Mouse (Mus musculus) lung, embryonic 14.5 days (tissue): Measurements from ENCODE around the gene Alcam. TPM values are rescaled to one million over a fixed set of nuclear protein-coding genes. Genes with fewer than 3 reads are reported as not detected.

Source experiments
- ATAC-seq: fragments of 200-750 bp; cut with Nextera tagmentation; 2 replicates; pipeline ENCODE4 v1.8.0; 2017; ENCODE audit warnings: mild to moderate bottlenecking, moderate TSS enrichment, moderate library complexity; ENCODE audit not compliant: insufficient read depth
- DNase-seq: peaks from one replicate; pipeline ENCODE4 v3.0.0-alpha.2; 2015
- H3K27ac ChIP-seq: fragments of 300-500 bp; sonication (generic); 2 replicates; pipeline ENCODE4 v1.5.1; 2014; ENCODE audit warnings: low read depth, mild to moderate bottlenecking, moderate library complexity
- H3K27me3 ChIP-seq: fragments of 300-500 bp; sonication (generic); 2 replicates; pipeline ENCODE4 v1.6.1; 2014; ENCODE audit warnings: low read length, control low read depth; ENCODE audit not compliant: insufficient read depth
- H3K36me3 ChIP-seq: fragments of 300-500 bp; sonication (generic); 2 replicates; pipeline ENCODE4 v1.6.1; 2014; ENCODE audit warnings: control low read depth; ENCODE audit not compliant: insufficient read depth
- H3K4me1 ChIP-seq: fragments of 300-500 bp; sonication (generic); 2 replicates; pipeline ENCODE4 v1.6.1; 2014; ENCODE audit warnings: antibody characterized with exemption, control low read depth; ENCODE audit not compliant: insufficient read depth
- H3K4me2 ChIP-seq: fragments of 300-500 bp; sonication (generic); 2 replicates; pipeline ENCODE4 v1.6.1; 2014; ENCODE audit warnings: mild to moderate bottlenecking
- H3K4me3 ChIP-seq: fragments of 300-500 bp; sonication (generic); 2 replicates; pipeline ENCODE4 v1.5.1; 2014; ENCODE audit warnings: low read depth, low read length
- H3K9ac ChIP-seq: fragments of 300-500 bp; sonication (generic); 2 replicates; pipeline ENCODE4 v1.6.1; 2014
- H3K9me3 ChIP-seq: fragments of 300-500 bp; sonication (generic); 2 replicates; pipeline ENCODE4 v1.6.1; 2016; ENCODE audit warnings: low read depth, low read length, control low read depth
- CTCF ChIP-seq: IDR thresholded peaks from 2 replicates; pipeline ENCODE4 v1.5.1; 2016; ENCODE audit warnings: antibody characterized with exemption, low read depth
- WGBS: fragments of 180-500 bp; shearing (Covaris S2); extraction: QIAGEN DNeasy Blood & Tissue Kit; methylation state at CpG from one replicate; pipeline ENCODE4 v1.1.7; 2014; 5-methylcytosine and 5-hydroxymethylcytosine counted together
- polyA plus RNA-seq: library from polyadenylated mRNA; unstranded; fragments of >200 nt; fragmentation: Nextera tagmentation; extraction: Ambion mirVana; gene quantifications from 2 replicates; pipeline ENCODE4 v1.2.1, GENCODE M21; 2014

The Alcam gene
- polyA plus RNA-seq, 1 experiment from 2014 or later, result 52.0 TPM

DNA sequence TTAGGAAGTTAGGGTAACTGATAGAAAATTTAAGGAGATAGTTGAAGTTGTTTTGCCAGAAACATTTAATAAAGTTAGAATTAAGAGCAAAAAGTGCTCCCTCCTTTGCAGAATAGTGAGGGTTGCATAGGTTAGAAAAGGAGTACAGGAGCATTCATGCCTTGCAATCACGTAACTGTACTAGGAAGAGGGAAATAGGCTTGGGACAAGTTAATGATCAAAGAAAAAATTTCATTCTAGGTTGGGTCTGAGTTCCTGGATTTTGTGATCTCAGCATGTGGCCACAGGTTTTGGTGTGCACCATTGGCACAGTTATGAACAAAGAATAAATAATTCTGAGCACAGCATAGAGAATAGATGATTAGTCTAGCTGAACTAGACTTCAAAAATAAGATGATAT is 192.1 kb downstream of the Alcam start:
- ATAC-seq (no peak), DNase-seq (no peak)
- Histone ChIP-seq H3K4me2 (no peak overlapping the region), H3K27ac (no peak overlapping the region), H3K4me3 (no peak overlapping the region), H3K4me1 (no peaks in the 10 kb centered on the region), H3K9me3 (no peaks in the 10 kb centered on the region), H3K36me3 (no peaks in the 10 kb centered on the region), H3K27me3 (no peaks in the 10 kb centered on the region), H3K9ac (no peak overlapping the region)
- TF ChIP-seq CTCF, result no peak
- WGBS, result 93% methylated on average over 1 of the region's 1 CpGs

DNA sequence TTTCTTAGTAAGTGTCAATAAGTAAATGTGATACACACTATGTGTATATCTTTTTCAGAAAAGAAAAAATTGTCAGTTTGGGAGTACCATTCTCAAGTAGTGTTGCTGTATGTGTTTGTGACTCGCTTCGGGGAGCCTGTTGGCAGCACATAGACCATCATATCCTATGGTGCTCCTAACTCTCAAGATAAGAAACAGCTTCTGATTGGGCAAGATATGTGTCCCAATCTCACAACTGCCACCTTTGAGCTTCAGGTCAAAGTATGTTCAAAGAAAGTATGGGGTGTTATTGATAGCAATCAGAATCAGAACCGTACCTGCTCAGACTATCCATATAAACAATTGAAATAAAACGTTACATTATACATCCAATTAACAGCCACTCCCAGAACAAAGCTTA is 202.9 kb downstream of the Alcam start:
- no peak overlapping the region for H3K4me2 ChIP-seq
- 72% methylated on average over 4 of the region's 4 CpGs for WGBS
- ATAC-seq (no peak), DNase-seq (no peak)
- TF ChIP-seq CTCF, result no peak
- no peak overlapping the region for H3K27ac ChIP-seq
- H3K36me3 ChIP-seq, result peaks cover 2% of the 10 kb centered on the region; the same call in 1 of the 2 replicates
- no peaks in the 10 kb centered on the region for H3K4me1 ChIP-seq
- H3K9ac ChIP-seq, result no peak overlapping the region
- no peak overlapping the region for H3K4me3 ChIP-seq
- no peaks in the 10 kb centered on the region for H3K27me3 ChIP-seq
- no peaks in the 10 kb centered on the region for H3K9me3 ChIP-seq

DNA sequence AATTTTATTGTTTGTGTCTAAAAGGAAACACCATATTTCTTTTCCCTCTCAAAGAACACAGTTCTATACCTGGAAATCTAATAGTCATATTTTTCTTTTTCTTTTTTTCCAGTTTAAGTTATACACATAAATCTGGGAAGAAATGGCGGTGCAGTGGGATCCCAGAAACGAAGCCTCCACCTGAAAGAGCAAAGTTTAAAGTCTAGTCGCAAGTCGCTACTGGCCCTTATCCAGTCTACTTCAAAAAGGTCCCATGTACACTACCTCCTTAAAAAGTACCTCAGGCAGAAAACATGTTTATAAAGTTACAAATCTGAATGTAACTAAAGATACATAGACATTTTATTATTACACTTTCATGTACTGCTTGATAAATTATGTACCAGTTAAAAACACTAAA is 203.7 kb downstream of the Alcam start:
- no peak for TF ChIP-seq CTCF
- 84% methylated on average over 4 of the region's 4 CpGs for WGBS
- no peak for ATAC-seq

DNA sequence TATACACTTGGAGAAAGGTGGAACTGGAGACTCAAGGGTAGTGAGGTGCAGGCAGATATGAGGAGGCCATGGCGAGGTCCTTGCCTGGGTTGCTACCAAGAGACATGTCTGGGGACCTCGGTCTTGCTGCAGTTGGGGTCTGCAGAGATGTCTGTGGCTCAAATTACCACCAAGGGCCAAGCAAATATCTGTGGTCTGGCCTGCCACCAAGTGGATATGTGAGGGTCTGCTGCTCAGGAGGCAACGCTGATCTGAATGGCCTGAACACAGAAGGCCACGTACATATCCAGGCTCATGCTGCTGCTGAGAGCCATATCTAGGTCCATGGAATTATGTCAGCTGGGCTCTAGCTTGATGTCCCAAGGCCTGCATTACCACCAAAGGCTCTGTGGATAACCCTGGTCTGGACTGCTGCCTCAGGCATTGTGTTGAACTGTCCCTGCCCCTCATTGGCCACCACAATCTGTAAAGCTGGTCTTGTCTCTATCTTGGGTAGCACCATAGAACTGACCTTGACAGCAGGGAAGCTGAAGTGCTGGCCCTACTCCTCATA is 210.4 kb downstream of the Alcam start:
- ATAC-seq (no peak; the same call in 1 of the 2 replicates), DNase-seq (peak; percentile 30)
- TF ChIP-seq CTCF, result peak; percentile 34
- no peak overlapping the region for H3K4me2 ChIP-seq
- H3K36me3 ChIP-seq, result no peaks in the 10 kb centered on the region
- H3K9me3 ChIP-seq, result no peaks in the 10 kb centered on the region
- H3K27me3 ChIP-seq, result no peaks in the 10 kb centered on the region
- no peak overlapping the region for H3K4me3 ChIP-seq
- no peak overlapping the region for H3K9ac ChIP-seq
- no peaks in the 10 kb centered on the region for H3K4me1 ChIP-seq
- H3K27ac ChIP-seq, result no peak overlapping the region
- 75% methylated on average over 4 of the region's 4 CpGs for WGBS

More for the DNA sequence above, 203.7 kb downstream of the Alcam start:
- H3K27me3 ChIP-seq, result no peaks in the 10 kb centered on the region
- DNase-seq, result no peak
- H3K36me3 ChIP-seq, result peaks cover 2% of the 10 kb centered on the region; the same call in 1 of the 2 replicates
- no peaks in the 10 kb centered on the region for H3K9me3 ChIP-seq
- H3K4me1 ChIP-seq, result no peaks in the 10 kb centered on the region
- no peak overlapping the region for H3K27ac ChIP-seq
- H3K9ac ChIP-seq, result no peak overlapping the region
- no peak overlapping the region for H3K4me3 ChIP-seq
- no peak overlapping the region for H3K4me2 ChIP-seq

DNA sequence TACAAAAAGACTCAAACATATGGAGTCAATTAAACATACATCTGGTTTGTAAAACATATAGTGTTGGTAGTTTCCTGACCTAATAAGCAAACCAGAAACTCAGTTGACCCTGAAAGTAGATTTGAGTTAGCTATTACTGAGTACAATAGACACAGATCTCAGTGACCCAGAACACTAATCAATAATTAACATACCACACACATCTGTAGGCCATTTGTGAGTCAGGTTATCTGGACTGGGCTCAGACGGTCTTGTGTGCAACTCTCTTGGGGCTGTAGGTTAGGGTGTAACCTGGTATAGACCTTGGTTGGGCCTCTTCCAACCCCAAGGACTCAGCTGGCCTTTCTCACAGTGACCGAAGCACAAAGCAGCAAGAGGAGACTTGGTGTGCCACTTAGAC is 211.7 kb downstream of the Alcam start:
- Histone ChIP-seq H3K9me3 (no peaks in the 10 kb centered on the region), H3K27me3 (no peaks in the 10 kb centered on the region), H3K4me2 (no peak overlapping the region), H3K4me3 (no peak overlapping the region), H3K27ac (no peak overlapping the region), H3K4me1 (no peaks in the 10 kb centered on the region), H3K9ac (no peak overlapping the region), H3K36me3 (no peaks in the 10 kb centered on the region)
- no peak for DNase-seq
- WGBS, result 75% methylated on average over 2 of the region's 2 CpGs
- no peak for TF ChIP-seq CTCF
- ATAC-seq, result no peak

DNA sequence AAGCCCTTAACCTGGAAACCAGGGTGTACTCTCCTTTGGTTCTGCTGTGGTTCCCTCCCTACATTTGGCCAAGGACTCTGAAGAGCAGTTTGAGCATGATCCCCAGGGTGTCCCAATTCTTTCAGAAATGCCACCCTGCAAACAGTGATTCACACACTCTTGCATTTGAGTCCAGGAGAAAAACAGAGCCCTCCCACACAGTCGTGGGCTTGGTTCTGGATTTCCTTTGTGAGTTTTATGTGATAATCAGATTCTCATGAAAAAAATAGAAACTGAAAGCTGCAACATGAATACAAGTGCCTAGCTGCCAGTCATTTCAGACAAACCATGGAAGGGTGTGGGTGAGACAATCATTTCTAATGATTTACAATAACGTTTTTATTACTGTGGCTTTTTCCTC is 223.9 kb downstream of the Alcam start:
- ATAC-seq (no peak), DNase-seq (no peak)
- H3K4me1 ChIP-seq, result no peaks in the 10 kb centered on the region
- no peaks in the 10 kb centered on the region for H3K9me3 ChIP-seq
- no peaks in the 10 kb centered on the region for H3K36me3 ChIP-seq
- H3K9ac ChIP-seq, result no peak overlapping the region
- no peak overlapping the region for H3K4me3 ChIP-seq
- WGBS, result 67% methylated on average over 2 of the region's 2 CpGs
- H3K27me3 ChIP-seq, result no peaks in the 10 kb centered on the region
- H3K4me2 ChIP-seq, result no peak overlapping the region
- no peak for TF ChIP-seq CTCF
- H3K27ac ChIP-seq, result no peak overlapping the region

DNA sequence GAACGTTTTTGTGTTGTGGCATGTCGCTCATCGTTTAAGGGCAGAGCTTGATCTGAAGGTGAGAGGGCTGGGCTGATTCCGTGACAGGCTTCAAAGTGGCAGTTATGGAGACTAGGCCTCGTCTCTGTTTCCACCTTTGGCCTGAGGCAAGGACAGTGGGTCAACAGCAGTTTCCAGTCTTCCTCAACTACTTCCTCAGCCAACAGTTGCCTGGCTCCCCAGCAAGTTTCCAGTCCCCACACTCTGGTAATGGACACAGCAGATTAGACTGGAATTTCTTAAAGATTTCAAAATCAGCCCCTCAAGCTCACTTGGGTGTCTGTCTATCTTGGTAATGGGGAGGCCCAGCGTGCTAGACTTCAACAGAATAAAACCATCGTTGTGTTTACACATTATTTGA is 224.4 kb downstream of the Alcam start:
- no peak for TF ChIP-seq CTCF
- no peak for ATAC-seq
- Histone ChIP-seq H3K27ac (no peak overlapping the region), H3K36me3 (no peaks in the 10 kb centered on the region), H3K4me1 (no peaks in the 10 kb centered on the region), H3K4me2 (no peak overlapping the region), H3K9me3 (no peaks in the 10 kb centered on the region), H3K27me3 (no peaks in the 10 kb centered on the region), H3K4me3 (no peak overlapping the region), H3K9ac (no peak overlapping the region)
- WGBS, result 46% methylated on average over 7 of the region's 7 CpGs
- no peak for DNase-seq

DNA sequence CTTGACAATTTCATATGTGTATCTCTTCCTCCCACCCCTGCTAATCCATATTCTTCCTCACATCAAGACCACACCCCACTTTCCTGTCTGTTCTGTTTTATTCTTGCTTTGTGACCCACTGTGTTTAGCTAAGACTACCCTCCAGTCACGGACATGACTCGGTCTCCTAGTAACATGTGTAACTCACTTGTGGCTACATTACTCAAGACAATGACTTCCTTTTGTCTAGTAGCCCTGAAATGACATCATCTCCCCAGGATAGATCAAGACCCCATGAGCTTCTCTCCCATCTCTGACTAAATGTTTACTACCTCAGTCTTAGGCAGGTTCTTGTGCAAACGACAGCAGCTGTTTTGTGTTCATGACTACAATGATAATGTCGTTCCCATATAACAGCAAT is 231.0 kb downstream of the Alcam start:
- DNase-seq, result no peak
- ATAC-seq, result no peak
- H3K27ac ChIP-seq, result no peak overlapping the region
- H3K9me3 ChIP-seq, result no peaks in the 10 kb centered on the region
- no peak overlapping the region for H3K4me2 ChIP-seq
- no peak overlapping the region for H3K9ac ChIP-seq
- no peak for TF ChIP-seq CTCF
- H3K27me3 ChIP-seq, result no peaks in the 10 kb centered on the region
- H3K4me3 ChIP-seq, result no peak overlapping the region
- no peaks in the 10 kb centered on the region for H3K4me1 ChIP-seq
- 76% methylated on average over 4 of the region's 4 CpGs for WGBS
- H3K36me3 ChIP-seq, result no peaks in the 10 kb centered on the region
